Mouse (Mus musculus) thymus, adult 2 months (tissue): ENCODE results near the gene Il23r. TPM values are rescaled to one million over a fixed set of nuclear protein-coding genes. Genes with fewer than 3 reads are reported as not detected.
A peak's percentile ranks its signal among the peaks of the same experiment; 100 is the strongest.

ENCODE experiments used
- DNase-seq: peaks from one replicate; pipeline ENCODE4 v3.0.0; 2021
- H3K27ac ChIP-seq: fragments of 200-500 bp; 2 replicates; pipeline ENCODE4 v1.5.1; 2012; ENCODE audit warnings: low read length, control low read depth; ENCODE audit not compliant: control insufficient read depth, insufficient read depth
- H3K27me3 ChIP-seq: fragments of 200-500 bp; 2 replicates; pipeline ENCODE4 v1.6.1; 2012; ENCODE audit warnings: mild to moderate bottlenecking, low read length, moderate library complexity, mixed read lengths; ENCODE audit not compliant: control insufficient read depth, insufficient read depth
- H3K36me3 ChIP-seq: fragments of 200-500 bp; 2 replicates; pipeline ENCODE4 v1.6.1; 2012; ENCODE audit warnings: mild to moderate bottlenecking, low read length, moderate library complexity; ENCODE audit not compliant: control insufficient read depth, insufficient read depth
- H3K4me1 ChIP-seq: fragments of 200-500 bp; replicated peaks from 2 replicates; pipeline ENCODE4 v1.6.1; 2012; ENCODE audit warnings: low read length; ENCODE audit not compliant: control insufficient read depth, insufficient read depth
- H3K4me3 ChIP-seq: fragments of 200-500 bp; 2 replicates; pipeline ENCODE4 v1.5.1; 2012; ENCODE audit warnings: mild to moderate bottlenecking, low read length, control low read depth, moderate library complexity; ENCODE audit not compliant: control insufficient read depth, insufficient read depth
- CTCF ChIP-seq: fragments of 200-500 bp; IDR thresholded peaks from 2 replicates; pipeline ENCODE4 v1.5.1; 2012; ENCODE audit warnings: mild to moderate bottlenecking, control low read depth, low read length, moderate library complexity, borderline replicate concordance; ENCODE audit not compliant: control insufficient read depth, poor library complexity, insufficient read depth; ENCODE audit errors: extremely low read depth
- POLR2A ChIP-seq: fragments of 200-500 bp; IDR thresholded peaks from 2 replicates; pipeline ENCODE4 v1.6.1; 2012; ENCODE audit warnings: mild to moderate bottlenecking, low read length, control low read depth, moderate library complexity; ENCODE audit not compliant: control insufficient read depth, poor library complexity, insufficient read depth; ENCODE audit errors: extremely low read depth
- WGBS: fragments of 180-500 bp; shearing (Covaris S2); methylation state at CpG from one replicate; pipeline ENCODE4 v1.1.7; 2018; 5-methylcytosine and 5-hydroxymethylcytosine counted together
- polyA plus RNA-seq: library from polyadenylated mRNA; depleted of rRNA; stranded (reverse); fragments of >200 nt; gene quantifications from 2 replicates; pipeline ENCODE4 v1.2.3, GENCODE M21; 2012

Il23r gene
- polyA plus RNA-seq, 1 experiment, result 0.23 TPM

GRCm38 (mm10) chr6:67451330-67451729 lies 40.3 kb downstream of the Il23r start:
- H3K27me3 ChIP-seq, result no peaks in the 10 kb centered on the region
- WGBS, result 53% methylated on average over 5 of the region's 5 CpGs
- peak; percentile 41 for DNase-seq
- no peaks in the 10 kb centered on the region for H3K4me1 ChIP-seq
- TF ChIP-seq CTCF (no peak), POLR2A (no peak)
- no peaks in the 10 kb centered on the region for H3K36me3 ChIP-seq
- H3K4me3 ChIP-seq, result no peak overlapping the region
- no peak overlapping the region for H3K27ac ChIP-seq

DNA sequence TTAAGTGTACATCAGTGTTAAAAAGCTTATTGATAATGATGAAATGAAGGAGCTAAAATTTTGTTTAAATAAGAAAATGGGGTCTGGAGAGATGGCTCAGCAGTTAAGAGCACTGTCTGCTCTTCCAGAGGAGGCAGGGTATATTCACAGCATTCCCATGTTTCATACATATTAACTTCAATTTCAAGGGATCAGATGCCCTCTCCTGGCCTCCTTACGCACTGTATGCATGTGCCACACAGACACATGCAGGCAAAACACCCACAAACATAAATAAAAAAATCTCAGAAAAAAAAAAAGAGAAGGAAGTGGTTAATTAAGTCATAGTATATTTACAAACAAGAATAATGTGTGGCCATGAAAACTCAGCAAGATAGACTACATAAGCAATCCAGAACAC lies 45.8 kb downstream of the Il23r start:
- no peak overlapping the region for H3K4me3 ChIP-seq
- H3K36me3 ChIP-seq, result no peaks in the 10 kb centered on the region
- H3K4me1 ChIP-seq, result peaks cover 3% of the 10 kb centered on the region; the same call in 1 of the 2 replicates
- WGBS, result 100% methylated on average over 1 of the region's 1 CpGs
- TF ChIP-seq CTCF (no peak), POLR2A (no peak)
- no peak overlapping the region for H3K27ac ChIP-seq
- H3K27me3 ChIP-seq, result no peaks in the 10 kb centered on the region
- DNase-seq, result no peak

DNA sequence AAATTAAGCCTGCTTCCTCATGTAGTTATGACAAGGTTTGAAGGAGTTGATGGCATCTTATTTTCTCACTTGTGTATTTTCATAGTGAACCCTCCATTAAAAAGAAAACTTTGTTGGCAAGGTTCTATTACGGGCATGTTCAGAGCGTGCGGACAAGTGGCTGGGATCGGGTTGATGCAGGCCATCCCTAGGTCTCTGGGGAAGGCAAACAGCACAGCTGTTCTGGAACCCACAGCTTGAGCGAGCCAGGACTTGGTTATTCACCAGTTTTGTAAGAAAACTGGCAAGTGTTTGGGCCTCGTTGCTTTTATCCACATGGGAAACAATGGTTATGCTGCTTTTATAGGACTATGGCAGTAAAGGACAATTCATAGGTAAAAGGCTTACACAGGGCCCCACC lies 48.5 kb downstream of the Il23r start:
- Histone ChIP-seq H3K27me3 (no peaks in the 10 kb centered on the region), H3K27ac (no peak overlapping the region), H3K4me3 (no peak overlapping the region), H3K36me3 (no peaks in the 10 kb centered on the region), H3K4me1 (peaks cover 3% of the 10 kb centered on the region; the same call in 1 of the 2 replicates)
- DNase-seq, result no peak
- WGBS, result 95% methylated on average over 6 of the region's 6 CpGs
- TF ChIP-seq POLR2A (no peak), CTCF (no peak)

GRCm38 (mm10) chr6:67437814-67438385 lies 53.8 kb downstream of the Il23r start:
- no peak for DNase-seq
- Histone ChIP-seq H3K36me3 (no peaks in the 10 kb centered on the region), H3K4me3 (no peak overlapping the region), H3K27ac (no peak overlapping the region), H3K27me3 (no peaks in the 10 kb centered on the region), H3K4me1 (peaks cover 2% of the 10 kb centered on the region)
- TF ChIP-seq CTCF, result no peak
- TF ChIP-seq POLR2A, result no peak
- 90% methylated on average over 3 of the region's 3 CpGs for WGBS

DNA sequence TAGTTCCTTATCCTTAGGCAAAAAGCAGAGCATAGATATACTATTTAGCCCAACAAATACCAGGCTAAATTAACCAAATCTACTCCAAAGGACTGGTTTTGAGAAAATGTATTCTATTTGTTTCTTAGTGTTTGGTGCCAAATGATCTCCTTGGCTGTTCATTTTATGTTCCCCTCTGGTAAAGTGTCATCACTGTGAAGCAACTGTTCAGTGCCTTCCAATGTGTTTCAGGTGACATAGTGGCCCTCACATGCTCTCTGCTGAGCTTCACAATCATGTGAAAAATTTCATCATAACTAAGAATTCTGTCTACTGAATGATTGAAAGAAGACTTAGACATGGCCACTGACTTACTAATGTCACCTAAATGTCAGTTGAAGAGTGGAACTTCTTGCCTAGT lies 54.6 kb downstream of the Il23r start:
- no peak overlapping the region for H3K27ac ChIP-seq
- peaks cover 2% of the 10 kb centered on the region for H3K4me1 ChIP-seq
- H3K36me3 ChIP-seq, result no peaks in the 10 kb centered on the region
- no peak for DNase-seq
- H3K27me3 ChIP-seq, result no peaks in the 10 kb centered on the region
- no peak for TF ChIP-seq POLR2A
- TF ChIP-seq CTCF, result no peak
- H3K4me3 ChIP-seq, result no peak overlapping the region

DNA sequence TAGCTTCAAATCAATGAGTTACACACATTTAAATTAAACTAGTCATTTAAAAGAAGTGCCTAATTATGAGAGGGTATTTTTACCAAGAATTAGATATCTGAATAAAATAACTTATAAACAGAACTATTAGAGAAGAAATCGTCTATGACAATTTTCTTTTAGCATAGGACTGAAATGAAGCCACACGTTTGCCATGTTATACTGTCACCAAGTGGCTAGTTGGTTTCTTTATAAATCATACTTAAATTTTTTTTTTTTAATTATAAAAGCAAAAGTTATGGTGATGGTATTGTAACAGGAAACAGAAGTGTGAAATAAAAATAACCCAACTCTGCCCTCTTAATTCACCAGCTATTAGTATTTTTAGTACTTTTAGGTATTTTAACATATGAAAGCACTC lies 55.4 kb downstream of the Il23r start:
- Histone ChIP-seq H3K27me3 (no peaks in the 10 kb centered on the region), H3K4me3 (no peak overlapping the region), H3K36me3 (no peaks in the 10 kb centered on the region), H3K27ac (no peak overlapping the region), H3K4me1 (peaks cover 2% of the 10 kb centered on the region)
- WGBS, result 33% methylated on average over 2 of the region's 2 CpGs
- no peak for DNase-seq
- TF ChIP-seq CTCF (no peak), POLR2A (no peak)

GRCm38 (mm10) chr6:67435711-67436110 lies 55.9 kb downstream of the Il23r start:
- 94% methylated on average over 1 of the region's 1 CpGs for WGBS
- DNase-seq, result no peak
- TF ChIP-seq POLR2A (no peak), CTCF (no peak)
- H3K4me3 ChIP-seq, result no peak overlapping the region
- no peak overlapping the region for H3K27ac ChIP-seq
- H3K27me3 ChIP-seq, result no peaks in the 10 kb centered on the region
- peaks cover 2% of the 10 kb centered on the region for H3K4me1 ChIP-seq
- H3K36me3 ChIP-seq, result no peaks in the 10 kb centered on the region
